Mouse (Mus musculus) left cerebral cortex, adult 8-10 months (tissue): ENCODE data around the gene Mcm8. TPM values are rescaled to one million over a fixed set of nuclear protein-coding genes. Genes with fewer than 3 reads are reported as not detected.

Experiments used
- DNase-seq, 2 experiments: peaks; one replicate each; pipeline ENCODE4 v3.0.0; 2022; ENCODE audit warnings: low spot score in 2 of 2
- total RNA-seq, 4 experiments: library from RNA; stranded (reverse); gene quantifications; 2 replicates each; pipeline ENCODE4 v1.2.4; 2022

The Mcm8 gene
- 1 to 10 TPM; 4.5 to 5.8 (median 4.6) TPM for total RNA-seq

DNA sequence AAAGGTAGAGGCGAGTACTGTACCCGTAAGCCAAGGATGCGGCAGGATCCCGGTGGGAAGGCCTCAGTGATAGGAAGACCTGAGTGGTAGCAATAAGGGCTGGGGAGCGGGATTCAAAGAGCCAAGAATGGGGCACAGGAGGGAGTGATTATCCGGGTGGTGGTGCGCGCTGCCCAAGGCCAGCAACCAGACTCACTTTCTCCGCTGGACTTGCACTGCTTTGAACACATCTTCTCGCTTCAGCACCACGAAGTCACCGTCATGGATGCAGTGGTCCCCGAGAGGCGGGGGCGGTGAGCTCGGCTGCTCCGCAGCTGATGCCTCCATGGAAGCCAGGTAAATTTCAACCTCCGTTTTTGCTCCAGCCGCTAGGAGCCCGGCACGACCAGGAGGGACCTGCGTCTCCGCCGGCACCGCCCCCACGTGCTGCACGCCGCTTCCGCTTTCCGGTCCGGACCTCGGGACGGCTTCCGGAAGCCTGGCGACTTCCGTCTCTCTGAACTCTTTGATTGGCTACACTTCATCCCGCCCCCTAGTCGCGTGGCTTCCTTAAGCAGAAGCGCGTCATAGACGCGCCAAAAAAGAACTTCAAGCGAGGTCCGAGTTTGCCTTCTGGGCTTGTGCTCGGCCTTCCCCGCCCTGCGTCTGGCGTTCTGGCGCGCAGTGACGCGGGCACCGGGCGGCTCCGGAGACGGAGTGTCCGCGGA, at the start of gene Mcm8, which contains the start of gene Trmt6:
Mcm8 (plus strand) TSS at position 534 of the 707 bp plus-strand sequence.
Trmt6 (minus strand) TSS at position 448 of the 707 bp plus-strand sequence.
- peak; percentile 68 to 92 for DNase-seq

DNA sequence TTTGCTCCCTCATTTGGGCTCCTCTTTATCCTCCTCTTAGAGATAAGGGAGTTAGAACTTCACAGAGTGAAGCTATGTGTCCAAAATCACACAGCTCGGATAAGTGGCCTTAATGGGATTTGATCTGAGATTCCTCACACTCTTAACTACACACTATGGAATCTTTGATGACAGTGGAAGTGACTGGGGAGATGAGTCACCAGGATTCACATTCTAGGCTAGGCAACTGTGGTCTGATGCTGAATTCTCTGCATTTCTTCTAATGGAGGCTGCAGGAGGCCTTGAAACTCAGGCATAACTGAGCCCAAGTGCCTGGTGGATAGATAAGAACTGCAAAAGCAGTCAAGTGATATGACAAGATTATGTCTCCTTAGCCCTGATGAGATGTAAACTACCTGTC, 45.1 kb upstream of the Mcm8 start:
- DNase-seq: no peak

DNA sequence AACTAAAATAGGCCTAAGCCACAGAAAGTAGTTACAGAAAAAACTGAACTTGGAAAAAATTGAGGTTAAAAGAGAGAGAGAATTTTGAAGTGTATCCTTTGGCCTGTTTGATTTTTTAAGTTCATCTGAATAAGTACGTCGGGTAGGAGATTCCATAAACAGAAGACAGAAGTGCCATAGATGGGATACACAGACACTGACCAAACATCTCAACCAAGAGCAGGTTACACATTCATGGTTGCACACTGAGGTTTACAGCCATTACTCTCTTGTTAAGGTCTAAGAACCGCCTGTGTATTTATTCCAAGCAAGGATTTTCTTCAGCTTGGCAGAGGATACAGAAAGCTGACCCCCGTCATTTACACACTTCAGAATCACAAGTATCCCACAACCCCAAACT, 35.0 kb upstream of the Mcm8 start, which contains the start of gene Chgb:
Chgb (plus strand) TSS at position 301 of the 400 bp plus-strand sequence.
- DNase-seq: no peak

DNA sequence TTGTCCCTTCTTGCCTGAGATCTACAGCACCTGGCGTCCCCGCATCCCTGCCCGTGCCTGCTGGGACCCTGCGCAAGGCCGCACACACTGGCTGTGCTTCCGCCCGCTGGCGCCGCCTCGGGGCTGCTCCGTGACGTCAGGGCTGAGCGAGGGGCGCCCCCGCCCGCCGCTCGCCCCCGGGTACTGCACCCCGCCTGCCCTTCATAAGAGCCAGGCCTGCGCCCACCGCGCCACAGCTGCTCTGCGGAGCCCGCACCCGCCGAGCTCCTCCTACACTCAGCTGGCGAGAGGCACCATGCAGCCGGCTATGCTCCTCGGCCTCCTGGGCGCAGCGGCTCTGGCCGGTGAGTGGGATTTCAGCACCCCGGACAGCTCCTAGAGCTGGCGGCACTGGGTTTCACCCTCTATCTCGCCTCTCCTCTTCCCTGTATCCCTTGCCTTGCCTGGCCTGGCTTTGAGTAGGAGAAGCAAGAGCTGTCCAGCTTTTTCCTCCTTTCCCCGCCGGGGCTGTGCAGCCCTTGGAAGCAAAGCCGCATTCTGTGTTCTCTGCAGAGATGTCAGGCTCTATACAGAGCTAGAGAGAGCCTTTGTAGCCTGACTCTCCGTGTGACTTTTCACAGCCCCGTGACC, 34.4 kb upstream of the Mcm8 start:
- DNase-seq: peak; percentile 74 to 86

DNA sequence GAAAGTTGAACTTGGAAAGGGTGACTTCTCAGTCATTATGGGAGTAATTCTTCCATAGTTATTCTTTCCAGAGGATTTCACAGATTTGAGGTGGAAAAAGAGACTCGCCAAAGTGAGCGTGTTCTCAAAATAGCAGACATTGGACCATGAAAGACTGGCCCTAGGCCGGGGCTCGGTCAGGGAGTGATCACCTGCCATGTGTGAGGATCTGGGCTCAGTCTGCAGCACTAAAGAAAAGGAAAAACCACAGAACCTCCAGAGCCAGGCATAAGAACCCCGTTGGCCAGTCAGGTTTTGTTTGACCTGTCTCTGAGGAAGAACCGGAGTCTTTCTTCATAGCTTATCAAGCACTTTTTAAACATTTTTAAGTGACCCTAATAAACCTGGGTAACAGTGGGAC, 31.9 kb upstream of the Mcm8 start:
- DNase-seq: no peak

DNA sequence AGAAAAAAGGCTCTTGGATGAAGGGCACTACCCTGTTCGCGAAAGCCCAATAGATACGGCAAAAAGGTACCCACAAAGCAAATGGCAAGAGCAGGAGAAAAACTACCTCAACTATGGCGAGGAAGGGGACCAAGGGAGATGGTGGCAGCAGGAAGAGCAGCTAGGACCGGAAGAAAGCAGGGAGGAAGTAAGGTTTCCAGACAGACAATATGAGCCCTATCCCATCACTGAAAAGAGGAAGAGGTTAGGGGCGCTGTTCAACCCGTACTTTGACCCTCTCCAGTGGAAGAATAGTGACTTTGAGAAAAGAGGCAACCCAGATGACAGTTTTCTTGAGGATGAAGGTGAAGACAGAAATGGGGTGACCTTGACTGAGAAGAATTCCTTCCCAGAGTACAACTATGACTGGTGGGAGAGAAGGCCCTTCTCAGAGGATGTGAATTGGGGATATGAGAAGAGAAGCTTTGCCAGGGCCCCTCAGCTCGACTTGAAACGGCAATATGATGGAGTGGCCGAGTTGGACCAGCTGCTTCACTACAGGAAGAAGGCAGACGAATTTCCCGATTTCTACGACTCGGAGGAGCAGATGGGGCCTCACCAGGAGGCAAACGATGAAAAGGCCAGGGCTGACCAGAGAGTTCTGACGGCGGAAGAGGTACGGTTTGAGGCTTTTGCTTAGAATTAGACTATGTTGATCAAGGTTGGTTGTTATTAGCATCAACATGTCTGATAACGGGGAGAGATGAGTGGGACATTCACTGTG, 22.3 kb upstream of the Mcm8 start:
- DNase-seq: no peak

DNA sequence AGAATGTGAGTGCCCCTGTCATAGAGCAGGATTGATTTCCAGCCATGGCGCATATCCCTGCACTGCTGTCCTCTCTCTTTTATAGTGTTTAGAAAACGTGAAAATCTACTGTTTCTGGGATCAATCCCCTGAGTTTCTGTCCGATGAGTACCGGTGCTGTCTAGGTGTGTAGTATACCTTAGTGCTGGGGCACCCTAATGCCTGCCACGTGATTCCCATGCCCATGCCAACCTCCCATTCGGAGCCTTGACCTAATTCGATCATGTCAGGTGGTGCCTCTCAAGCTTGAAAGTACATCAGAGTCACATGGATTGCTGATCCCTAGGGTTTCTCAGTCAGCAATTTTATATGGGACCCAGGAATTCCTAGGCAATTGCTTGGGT, 21.7 kb upstream of the Mcm8 start:
- DNase-seq: no peak

DNA sequence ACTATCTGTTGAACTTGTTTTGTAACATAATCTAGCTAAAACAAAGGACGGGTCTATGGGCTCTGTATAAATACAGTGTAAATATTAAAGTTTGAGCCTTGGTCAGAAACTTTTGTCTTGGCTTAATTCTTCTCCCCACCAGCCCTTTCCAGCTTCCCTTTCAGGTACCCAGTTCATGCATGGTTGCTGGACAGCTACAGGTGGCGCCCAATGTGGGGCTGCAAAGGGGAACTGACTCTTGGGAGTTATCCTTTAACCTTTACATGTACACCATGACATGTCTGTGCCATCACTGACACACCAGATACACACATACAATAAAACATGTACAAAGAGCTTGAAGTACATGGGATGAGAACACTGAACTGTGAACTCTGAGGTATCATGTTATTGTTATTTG, 13.0 kb upstream of the Mcm8 start:
- DNase-seq: no peak

DNA sequence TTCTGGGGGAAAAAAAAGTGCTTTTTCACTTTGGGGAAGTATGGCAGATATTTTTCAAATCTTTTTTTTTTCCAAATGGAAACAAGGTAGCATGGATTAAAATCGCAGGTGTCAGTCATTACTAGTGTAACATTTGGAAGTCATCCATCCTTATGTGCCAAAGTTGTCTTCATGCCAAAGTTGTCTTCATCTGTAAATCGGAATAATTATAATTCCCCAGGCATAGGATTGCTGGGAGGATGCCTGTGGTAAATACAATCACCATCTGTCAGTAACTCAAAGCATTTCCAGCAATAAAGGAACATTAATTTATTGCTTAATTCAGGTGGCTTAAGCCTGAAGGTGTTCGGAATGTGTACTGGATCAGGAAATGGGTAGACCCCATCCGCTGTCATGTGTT, 25.1 kb downstream of the Mcm8 start:
- DNase-seq: no peak

DNA sequence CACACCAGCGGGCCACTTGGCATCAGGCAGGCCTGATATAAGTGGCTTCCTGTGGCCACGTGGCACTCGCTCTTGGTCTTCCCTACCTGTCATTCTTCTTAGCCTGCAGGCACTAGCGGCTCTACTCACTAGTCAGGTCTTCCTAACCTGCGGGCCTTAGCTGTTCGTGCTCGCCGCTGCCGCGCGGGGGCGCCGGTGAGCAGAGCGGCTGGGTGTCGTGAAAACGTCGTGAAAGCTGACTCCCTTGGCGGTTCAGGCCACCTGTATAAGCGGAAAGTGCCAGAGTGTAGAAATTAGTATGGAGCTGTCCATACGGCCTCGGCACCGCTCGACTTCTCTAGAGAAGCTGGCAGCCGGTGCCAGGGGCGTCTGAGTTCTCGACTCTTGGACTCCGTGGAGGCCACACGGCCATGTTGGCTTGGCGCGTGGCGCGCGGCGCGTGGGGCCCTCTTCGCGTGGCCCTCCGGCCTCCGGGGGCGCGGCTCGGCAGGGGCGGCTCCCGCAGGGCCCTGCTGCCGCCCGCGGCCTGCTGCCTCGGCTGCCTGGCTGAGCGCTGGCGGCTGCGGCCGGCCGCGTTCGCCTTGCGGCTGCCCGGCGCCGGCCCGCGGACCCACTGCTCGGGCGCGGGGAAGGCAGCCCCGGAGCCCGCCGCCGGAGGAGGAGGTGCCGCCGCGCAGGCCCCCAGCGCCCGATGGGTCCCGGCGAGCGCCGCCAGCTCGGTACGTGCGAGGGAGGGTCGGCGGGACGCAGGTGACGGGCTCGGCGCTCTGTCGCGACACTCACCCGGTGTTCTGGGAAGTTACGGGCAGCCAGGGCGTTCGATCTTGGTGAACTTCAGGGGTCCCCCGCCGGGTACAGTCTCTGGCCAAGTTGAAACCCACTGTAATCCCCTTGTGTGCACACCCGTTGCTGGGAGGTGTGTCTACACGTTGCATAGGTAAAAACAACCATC, 30.7 kb downstream of the Mcm8 start, which contains the start of gene Crls1:
Crls1 (plus strand) TSS at position 260 of the 952 bp plus-strand sequence.
- DNase-seq: peak; percentile 90 to 99

DNA sequence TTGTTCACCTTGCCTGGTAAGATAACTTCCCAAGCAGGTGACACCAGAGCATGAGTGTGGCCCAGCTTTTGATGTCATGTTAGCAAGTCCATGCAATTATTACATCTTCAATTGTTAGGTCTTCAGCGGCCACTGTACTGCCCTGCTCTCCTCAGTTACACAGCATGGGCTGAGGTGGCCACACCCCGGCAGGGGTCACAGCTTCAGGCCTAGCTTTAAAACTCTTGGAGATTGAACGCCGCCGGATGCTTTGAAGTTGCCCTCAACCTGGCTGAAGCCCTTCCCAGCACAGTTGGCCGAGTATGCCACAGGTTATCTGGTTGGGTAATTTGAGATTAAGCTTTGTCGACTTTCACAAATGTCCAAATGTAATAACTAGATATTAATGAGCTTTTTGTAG, 31.6 kb downstream of the Mcm8 start:
- DNase-seq: no peak

DNA sequence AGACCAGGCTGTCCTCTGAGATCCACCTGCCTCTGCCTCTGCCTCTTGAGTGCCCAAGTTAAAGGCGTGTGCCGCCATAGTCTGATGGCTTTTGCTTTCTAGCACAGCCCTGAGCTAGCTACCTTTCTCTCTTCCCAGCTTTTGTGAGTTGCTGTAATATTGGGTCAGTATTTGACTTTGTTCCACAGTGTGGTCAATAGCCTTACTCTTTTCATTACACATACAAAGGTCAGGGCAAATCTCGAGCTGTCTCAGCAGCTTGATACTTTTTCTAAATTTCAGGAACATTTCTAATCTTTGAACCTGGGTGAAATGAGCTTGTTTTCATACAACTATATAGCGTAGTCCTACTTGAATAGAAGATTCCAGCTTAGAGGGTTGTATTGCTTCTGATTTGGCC, 32.4 kb downstream of the Mcm8 start:
- no peak for DNase-seq

DNA sequence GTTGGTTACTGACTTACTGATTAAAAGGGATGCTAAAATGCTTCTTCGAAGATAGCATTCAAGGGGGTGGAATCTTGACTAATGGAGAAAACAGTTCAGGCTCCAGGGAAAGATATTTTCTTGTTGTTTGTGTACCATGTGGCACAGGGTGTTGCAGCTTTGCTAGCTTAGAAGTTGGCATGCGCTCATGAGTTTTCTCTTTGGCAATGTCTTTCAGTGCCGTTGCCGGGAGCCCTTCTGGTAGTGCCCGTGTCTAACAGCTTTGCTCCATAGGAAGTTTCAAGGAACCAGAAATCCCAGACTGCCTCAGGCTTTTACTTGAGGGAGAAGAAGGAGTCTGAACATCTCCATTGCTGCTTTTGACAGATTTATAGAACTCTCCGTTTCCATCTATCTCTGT, 33.2 kb downstream of the Mcm8 start:
- no peak for DNase-seq

DNA sequence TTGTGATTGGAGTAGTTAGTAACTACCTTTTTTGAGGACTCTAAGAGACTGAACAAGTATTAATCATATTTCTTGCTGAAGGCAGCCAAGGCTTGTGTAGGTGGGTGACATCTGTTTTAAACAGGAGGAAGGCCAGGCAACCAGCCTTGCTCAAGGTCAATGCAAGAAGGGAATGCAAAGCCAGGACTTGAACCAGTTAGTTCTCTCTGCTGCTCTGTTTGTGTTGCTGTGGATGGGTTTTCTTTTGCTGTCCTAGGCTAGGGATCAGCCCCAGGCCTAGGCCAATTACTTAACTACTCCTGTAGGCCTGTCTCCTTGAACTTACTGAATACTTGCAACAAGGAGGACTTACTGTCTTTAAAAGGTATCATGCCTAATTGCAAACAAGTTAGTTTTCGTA, 37.1 kb downstream of the Mcm8 start:
- DNase-seq: no peak

DNA sequence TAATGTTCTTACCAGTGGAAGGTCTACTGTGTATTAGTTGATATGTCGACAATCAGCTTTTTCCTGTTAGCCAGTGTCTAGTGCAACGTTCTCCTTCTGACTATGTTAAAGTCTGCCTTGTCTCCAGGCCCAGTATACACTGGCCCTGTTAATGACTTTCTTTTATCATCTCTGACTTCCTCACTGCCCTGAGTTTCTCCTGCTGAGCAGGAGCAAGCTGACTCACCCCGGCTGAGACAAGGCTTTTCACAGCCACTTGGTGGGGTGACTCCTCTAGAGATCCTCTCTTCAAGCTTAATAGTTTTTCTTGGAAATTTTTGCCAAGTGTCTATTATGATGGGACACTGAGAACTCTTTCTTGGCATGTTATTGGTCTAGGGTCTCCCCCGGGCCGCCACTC, 40.4 kb downstream of the Mcm8 start:
- DNase-seq: no peak

DNA sequence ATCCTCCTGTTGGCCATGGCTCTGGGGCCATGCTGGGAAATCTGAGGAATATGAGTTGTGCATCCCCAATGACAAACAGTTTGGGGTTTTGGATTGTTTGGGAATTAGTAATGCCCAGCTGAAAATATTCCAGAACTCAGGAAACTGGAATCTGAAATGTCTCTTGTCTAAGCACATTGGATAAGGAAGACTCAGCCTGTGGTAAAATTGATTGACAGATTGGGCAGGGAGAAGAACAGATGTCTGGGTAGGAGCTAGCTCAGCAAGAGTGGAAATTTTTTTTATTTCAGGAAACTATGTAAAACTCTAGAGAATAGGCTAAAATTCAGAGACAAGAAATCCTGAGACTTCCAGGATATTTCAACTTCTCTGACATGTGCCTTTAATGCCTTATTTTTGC, 44.5 kb downstream of the Mcm8 start:
- DNase-seq: no peak

DNA sequence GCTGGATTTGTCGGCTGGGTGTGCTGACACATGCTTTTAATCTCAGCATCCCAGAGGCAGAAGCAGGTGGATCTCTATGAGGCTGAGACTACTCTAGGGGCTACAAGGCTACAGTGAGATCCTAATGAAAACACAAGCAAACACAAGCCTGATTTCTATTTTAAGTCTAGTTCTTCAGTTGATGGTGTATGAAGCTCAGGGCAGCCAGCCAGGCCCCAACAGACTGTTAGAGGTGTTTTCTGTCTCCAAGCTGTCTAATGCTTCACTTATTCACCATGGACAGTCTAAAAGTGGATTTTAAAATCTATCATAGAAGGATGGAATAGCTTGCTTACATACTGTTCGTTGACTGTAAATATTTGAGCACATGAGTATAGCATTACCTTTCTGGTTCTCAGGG, 45.5 kb downstream of the Mcm8 start:
- DNase-seq: peak in 1 of 2 experiments; percentile 18

DNA sequence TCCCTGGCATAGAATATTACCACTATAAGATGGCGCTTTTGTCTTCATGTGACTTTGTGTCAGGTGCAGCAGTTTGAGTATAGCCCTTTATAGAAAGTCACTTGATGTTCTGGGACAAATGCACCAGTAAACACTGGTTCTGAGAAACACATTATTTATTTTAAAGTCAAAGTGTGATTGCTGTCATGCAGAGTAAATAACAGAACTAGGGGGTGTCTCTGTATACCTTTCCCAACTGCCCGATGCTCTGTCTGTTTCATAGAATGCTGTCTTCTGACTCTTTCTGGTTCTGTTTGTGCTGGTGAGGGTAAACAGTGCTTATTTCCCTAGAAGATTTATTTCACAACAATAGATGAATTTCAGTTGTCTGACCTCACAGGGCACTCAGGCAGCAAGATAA, 47.4 kb downstream of the Mcm8 start:
- DNase-seq: no peak

DNA sequence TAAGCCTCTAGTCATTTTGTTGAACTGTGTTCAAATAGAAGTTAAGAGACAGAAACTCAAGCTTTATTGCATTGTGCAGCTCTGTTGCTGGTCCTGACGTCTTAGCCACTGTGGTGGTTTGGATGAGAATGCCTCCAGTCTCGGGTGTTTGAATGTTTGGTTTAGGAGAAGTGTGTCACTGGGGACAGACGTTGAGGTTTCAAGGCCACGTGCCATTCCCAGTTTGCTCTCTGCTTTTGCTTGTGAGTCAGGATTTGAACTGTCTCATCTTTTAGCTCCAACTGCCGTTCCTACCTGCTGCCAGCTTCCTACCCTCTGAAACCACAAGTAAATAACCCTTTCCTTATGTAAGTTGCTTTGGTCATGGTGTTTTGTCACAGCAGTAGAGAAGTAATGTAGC, 51.6 kb downstream of the Mcm8 start:
- no peak for DNase-seq

DNA sequence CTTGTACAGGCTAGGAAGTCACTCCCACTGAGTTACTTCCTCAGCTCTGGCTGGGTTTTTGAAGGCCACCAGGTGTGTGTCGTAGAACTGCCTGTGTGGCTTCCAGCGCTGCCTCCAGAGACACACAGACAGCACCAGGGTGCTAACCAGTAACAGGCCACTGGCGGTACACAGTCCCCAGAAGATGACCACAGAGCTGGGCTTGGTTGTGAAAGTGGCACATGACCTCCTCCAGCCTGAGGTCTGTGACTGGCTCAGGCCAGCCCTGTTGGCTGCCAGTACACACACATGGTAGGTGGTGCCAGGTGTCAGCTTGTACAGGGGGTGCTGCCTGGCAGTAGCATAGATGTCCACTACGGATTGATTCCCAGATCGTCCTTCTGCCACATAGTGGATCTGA, 53.7 kb downstream of the Mcm8 start:
- DNase-seq: no peak

DNA sequence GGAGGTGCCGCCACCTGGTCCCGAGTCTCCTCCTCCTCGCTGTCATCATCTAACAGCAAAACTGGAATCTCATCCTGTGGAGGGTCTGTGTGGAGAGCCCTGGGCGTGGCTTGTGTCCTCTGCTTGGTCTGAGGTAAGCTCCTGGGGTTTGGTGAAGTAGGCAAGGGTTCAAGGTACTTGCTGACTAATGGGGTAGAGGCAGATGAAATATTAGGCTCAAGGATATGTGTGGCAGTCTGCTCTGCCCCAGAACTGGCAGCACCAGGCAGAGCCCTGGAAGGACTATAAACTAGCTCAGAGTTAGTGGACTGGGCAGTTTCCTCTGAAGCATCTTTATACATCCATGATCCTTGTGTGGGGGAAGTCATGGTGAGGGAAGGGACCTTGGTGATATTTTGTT, 54.3 kb downstream of the Mcm8 start:
- DNase-seq: no peak
